Mouse (Mus musculus) layer of hippocampus, adult 6 months (tissue): Measurements from ENCODE around the gene Tshr. TPM values are rescaled to one million over a fixed set of nuclear protein-coding genes. Genes with fewer than 3 reads are reported as not detected.

Experiments used
- long read RNA-seq, 2 experiments: library from polyadenylated mRNA; unstranded; transcript quantifications; one replicate each; pipeline ENCODE4 v2.0.0; 2019 to 2020
- polyA plus RNA-seq: library from polyadenylated mRNA; unstranded; fragments of <200 nt; fragmentation: Nextera tagmentation; gene quantifications from 2 replicates; pipeline ENCODE4 v1.2.3, GENCODE M21; 2021

Tshr gene
- polyA plus RNA-seq, result 0.20 and 0.36 TPM in 2 replicates
- long read RNA-seq, experiment 1, full-length matches to known transcripts, result 1 of 1 reads
- long read RNA-seq, experiment 1, partial matches to known transcripts, result 0 of 1 reads
- long read RNA-seq, experiment 1, other reads (novel, unspliced or antisense), result 0 of 1 reads
- long read RNA-seq, experiment 2, full-length matches to known transcripts, result 1 of 1 reads
- long read RNA-seq, experiment 2, partial matches to known transcripts, result 0 of 1 reads
- long read RNA-seq, experiment 2, other reads (novel, unspliced or antisense), result 0 of 1 reads

GRCm38 (mm10) chr12:91384281-91385017 is at the start of gene Tshr, which contains the start of gene Cep128:
Gene Tshr (plus strand): TSS chr12:91384563.
Gene Cep128 (minus strand): TSS chr12:91384409.

GRCm38 (mm10) chr12:91589847-91590690 is 205.7 kb downstream of the Tshr start, which contains the start of gene Gtf2a1:
Gene Gtf2a1 (minus strand): TSS chr12:91590487.

Other genes starting within 250 kb of the Tshr start
- 1.5 and 2.2 TPM in 2 replicates for gene Cep128, start 154 bp upstream of the Tshr start, polyA plus RNA-seq
- gene Gtf2a1, start 205.9 kb downstream of the Tshr start, polyA plus RNA-seq, result 9.1 and 21.7 TPM in 2 replicates